Mouse (Mus musculus): ENCODE results near the gene Smndc1. TPM values are rescaled to one million over a fixed set of nuclear protein-coding genes. Genes with fewer than 3 reads are reported as not detected.

The Smndc1 gene
- polyA plus RNA-seq, 1 experiment from 2014 or later = 34.6 TPM

DNA sequence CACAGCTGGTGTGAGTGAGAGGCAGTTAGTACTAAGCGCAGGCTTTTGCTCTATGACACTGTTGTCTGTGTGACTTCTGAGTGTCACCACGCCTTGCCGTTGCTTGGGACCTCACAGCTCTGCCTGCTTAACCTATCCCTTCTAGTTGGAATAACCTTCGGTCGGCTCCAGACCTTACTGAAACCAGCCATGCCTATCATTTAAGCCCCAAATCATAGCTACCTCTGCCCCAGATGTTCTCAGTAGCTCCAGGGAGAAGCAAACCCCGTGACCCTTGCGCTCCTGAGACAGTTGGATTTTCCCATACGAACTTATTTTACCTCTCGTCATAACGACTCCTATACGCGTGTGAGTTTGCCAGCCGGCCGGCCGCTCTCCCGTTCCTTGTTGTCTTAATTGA, 46.3 kb downstream of the Smndc1 start:
- Histone ChIP-seq H3K9me3 (ENCODE audit: control insufficient read depth, low read length) (no peaks in the 10 kb centered on the region), H3K27ac (ENCODE audit: low read depth, low read length) (no peak overlapping the region; the same call in 1 of the 2 replicates), H3K9ac (replicated peaks; ENCODE audit: low read depth, low read length) (no peak overlapping the region), H3K27me3 (ENCODE audit: control insufficient read depth, insufficient read depth, low read length) (no peaks in the 10 kb centered on the region), H3K4me1 (ENCODE audit: control insufficient read depth, insufficient read depth, low read length) (peaks cover 8% of the 10 kb centered on the region; the same call in 1 of the 2 replicates), H3K4me3 (ENCODE audit: low read depth, low read length) (no peak overlapping the region), H3K4me2 (ENCODE audit: low read depth, low read length) (no peak overlapping the region), H3K36me3 (ENCODE audit: control insufficient read depth, insufficient read depth, low read length) (no peaks in the 10 kb centered on the region)
- ATAC-seq (ENCODE audit: low read depth) = no peak
- 82% methylated on average over 16 of the region's 16 CpGs for WGBS

DNA sequence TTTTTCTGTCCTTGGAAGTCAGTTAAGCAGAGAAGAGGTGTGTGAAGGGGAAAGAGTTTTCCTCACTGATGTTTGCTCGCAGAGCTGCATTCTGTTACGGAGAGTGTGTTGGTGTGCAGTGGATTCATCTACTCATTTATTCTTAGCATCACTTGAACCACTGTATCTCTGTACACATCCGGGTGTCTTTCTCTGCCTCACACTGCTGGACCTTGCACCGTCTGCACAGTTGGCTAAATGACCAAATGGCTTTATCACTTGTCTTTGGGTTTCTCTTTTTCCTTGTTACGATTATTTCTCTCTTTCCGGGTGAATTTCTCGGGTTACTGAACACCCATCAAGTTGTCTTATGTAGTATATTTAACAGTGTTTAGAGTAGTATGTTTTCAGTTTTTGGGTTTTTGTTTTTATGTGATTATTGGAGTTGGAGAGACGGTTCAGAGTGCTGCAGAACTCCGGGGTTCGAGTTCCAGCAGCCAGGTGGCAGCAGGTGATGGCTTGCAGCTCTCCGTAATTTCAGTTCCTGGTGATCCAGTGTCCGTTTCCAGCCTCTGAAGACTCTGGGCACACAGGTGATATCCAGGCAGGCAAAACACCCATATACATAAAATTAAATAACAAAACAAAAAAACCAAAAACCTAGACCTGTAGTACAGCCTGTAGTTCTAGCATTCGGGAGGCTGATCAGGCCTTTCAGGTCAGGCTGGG, 47.0 kb downstream of the Smndc1 start:
- WGBS = 92% methylated on average over 13 of the region's 13 CpGs
- H3K4me2 ChIP-seq (ENCODE audit: low read depth, low read length) = no peak overlapping the region

DNA sequence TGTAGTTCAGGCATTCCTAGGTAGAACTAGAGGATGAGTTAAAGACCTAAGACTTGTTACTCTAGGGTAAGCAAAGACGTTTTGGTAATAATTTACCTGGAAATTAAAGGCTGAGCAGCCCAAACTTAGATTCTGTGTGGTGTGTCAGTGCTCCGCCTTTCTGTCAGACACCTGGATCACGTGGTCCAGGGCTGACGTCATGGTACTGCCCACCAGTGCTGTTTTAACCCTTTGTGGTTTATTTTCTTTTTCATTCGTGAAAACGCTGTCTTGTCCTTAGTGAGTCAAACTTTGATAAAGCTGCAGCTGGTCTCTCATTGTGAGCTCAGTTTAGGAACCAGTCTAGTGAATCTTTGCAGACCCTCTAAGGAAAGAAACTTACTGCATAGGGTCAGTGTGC, 50.0 kb downstream of the Smndc1 start:
- ATAC-seq (ENCODE audit: low read depth) = no peak
- peaks cover 5% of the 10 kb centered on the region; the same call in 1 of the 2 replicates for H3K4me1 ChIP-seq (ENCODE audit: control insufficient read depth, insufficient read depth, low read length)
- H3K4me3 ChIP-seq (ENCODE audit: low read depth, low read length) = no peak overlapping the region
- no peak overlapping the region for H3K9ac ChIP-seq (replicated peaks; ENCODE audit: low read depth, low read length)
- peak overlapping the region; percentile 12; the same call in 1 of the 2 replicates for H3K4me2 ChIP-seq (ENCODE audit: low read depth, low read length)
- WGBS = 27% methylated on average over 6 of the region's 6 CpGs
- no peak overlapping the region for H3K27ac ChIP-seq (ENCODE audit: low read depth, low read length)
- no peaks in the 10 kb centered on the region for H3K27me3 ChIP-seq (ENCODE audit: control insufficient read depth, insufficient read depth, low read length)
- no peaks in the 10 kb centered on the region for H3K9me3 ChIP-seq (ENCODE audit: control insufficient read depth, low read length)
- H3K36me3 ChIP-seq (ENCODE audit: control insufficient read depth, insufficient read depth, low read length) = no peaks in the 10 kb centered on the region

More for the DNA sequence above, 47.0 kb downstream of the Smndc1 start:
- Histone ChIP-seq H3K9ac (replicated peaks; ENCODE audit: low read depth, low read length) (no peak overlapping the region), H3K9me3 (ENCODE audit: control insufficient read depth, low read length) (no peaks in the 10 kb centered on the region), H3K27ac (ENCODE audit: low read depth, low read length) (no peak overlapping the region), H3K4me3 (ENCODE audit: low read depth, low read length) (no peak overlapping the region), H3K27me3 (ENCODE audit: control insufficient read depth, insufficient read depth, low read length) (no peaks in the 10 kb centered on the region), H3K36me3 (ENCODE audit: control insufficient read depth, insufficient read depth, low read length) (no peaks in the 10 kb centered on the region), H3K4me1 (ENCODE audit: control insufficient read depth, insufficient read depth, low read length) (peaks cover 8% of the 10 kb centered on the region; the same call in 1 of the 2 replicates)
- ATAC-seq (ENCODE audit: low read depth) = no peak

DNA sequence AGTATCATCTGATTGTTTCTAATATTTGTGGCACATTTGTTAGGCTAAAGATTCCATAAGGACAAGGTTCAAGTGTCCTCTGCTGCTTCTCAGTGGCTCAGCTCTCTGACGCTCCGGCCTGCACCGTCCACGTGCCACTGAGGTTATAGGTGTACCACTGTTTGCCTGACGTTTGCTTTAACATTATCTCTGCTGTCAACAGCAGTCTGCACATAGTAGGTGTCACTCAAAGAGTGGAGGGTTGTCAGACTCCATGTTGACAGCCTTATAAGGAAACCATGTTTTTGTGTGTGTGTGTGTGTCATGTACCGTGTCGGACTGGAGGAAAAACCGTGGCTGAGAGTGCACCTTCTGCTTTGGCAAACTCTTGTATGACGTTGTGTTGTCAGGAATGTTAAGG, 55.1 kb downstream of the Smndc1 start:
- no peak for ATAC-seq (ENCODE audit: low read depth)
- WGBS = 94% methylated on average over 9 of the region's 9 CpGs
- Histone ChIP-seq H3K4me1 (ENCODE audit: control insufficient read depth, insufficient read depth, low read length) (peaks cover 4% of the 10 kb centered on the region), H3K9me3 (ENCODE audit: control insufficient read depth, low read length) (no peaks in the 10 kb centered on the region), H3K27ac (ENCODE audit: low read depth, low read length) (no peak overlapping the region), H3K9ac (replicated peaks; ENCODE audit: low read depth, low read length) (no peak overlapping the region), H3K27me3 (ENCODE audit: control insufficient read depth, insufficient read depth, low read length) (no peaks in the 10 kb centered on the region), H3K36me3 (ENCODE audit: control insufficient read depth, insufficient read depth, low read length) (peaks cover 3% of the 10 kb centered on the region; the same call in 1 of the 2 replicates), H3K4me2 (ENCODE audit: low read depth, low read length) (no peak overlapping the region), H3K4me3 (ENCODE audit: low read depth, low read length) (no peak overlapping the region)

DNA sequence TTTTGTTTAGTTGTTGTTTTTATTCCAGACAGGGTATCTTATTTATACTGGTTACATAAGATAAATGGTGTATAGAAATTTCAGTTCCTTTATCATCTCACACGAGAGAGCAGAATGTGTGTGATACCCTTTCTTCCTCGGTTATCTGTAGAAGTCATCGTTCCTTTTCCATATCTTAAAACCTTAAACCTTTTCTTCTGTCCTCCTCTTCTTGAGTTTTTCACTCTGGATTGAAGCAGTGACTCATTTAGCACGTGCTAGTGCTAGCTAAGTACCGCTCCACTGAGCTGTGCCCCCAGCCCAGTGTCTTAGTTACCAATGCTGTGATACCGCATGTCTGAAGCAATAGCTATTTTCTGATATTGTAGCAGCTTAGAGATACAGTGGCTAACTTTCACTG, 56.6 kb downstream of the Smndc1 start:
- H3K4me3 ChIP-seq (ENCODE audit: low read depth, low read length) = no peak overlapping the region
- H3K27me3 ChIP-seq (ENCODE audit: control insufficient read depth, insufficient read depth, low read length) = no peaks in the 10 kb centered on the region
- no peak overlapping the region for H3K4me2 ChIP-seq (ENCODE audit: low read depth, low read length)
- H3K4me1 ChIP-seq (ENCODE audit: control insufficient read depth, insufficient read depth, low read length) = peaks cover 5% of the 10 kb centered on the region; the same call in 1 of the 2 replicates
- 92% methylated on average over 6 of the region's 6 CpGs for WGBS
- no peak overlapping the region for H3K27ac ChIP-seq (ENCODE audit: low read depth, low read length)
- H3K36me3 ChIP-seq (ENCODE audit: control insufficient read depth, insufficient read depth, low read length) = peaks cover 3% of the 10 kb centered on the region; the same call in 1 of the 2 replicates
- H3K9me3 ChIP-seq (ENCODE audit: control insufficient read depth, low read length) = no peaks in the 10 kb centered on the region
- no peak overlapping the region for H3K9ac ChIP-seq (replicated peaks; ENCODE audit: low read depth, low read length)
- no peak for ATAC-seq (ENCODE audit: low read depth)

DNA sequence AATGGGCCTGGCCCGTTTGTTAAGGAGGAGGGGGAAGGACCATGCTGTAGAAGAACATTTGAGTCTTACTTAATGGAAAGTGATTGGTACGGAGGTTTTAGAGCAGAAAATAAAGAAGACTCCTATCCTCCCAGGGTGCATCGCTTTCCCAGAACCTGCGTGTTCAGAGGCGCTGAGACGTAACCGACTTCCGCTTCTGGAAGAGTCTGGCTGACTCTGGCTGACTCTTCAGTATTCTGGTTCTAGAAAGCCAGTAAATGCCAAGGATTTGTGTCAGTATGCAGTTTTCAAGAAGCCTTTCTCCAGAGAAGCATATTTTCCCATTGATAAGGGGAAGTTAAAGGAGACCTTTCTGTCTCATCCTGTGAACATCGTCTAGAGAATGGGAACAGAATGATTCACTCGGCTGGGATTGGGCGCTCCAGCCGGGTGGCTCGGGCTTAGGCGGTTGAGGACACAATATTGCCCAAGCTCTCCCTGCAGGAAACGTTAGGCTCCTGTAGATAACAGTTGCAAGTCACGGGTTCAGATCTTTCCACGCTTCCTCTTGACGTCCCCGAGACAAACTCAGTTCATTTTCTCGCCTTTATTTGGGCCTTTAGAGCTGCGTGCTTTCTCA, 58.4 kb downstream of the Smndc1 start:
- H3K27me3 ChIP-seq (ENCODE audit: control insufficient read depth, insufficient read depth, low read length) = no peaks in the 10 kb centered on the region
- H3K4me1 ChIP-seq (ENCODE audit: control insufficient read depth, insufficient read depth, low read length) = peaks cover 5% of the 10 kb centered on the region; the same call in 1 of the 2 replicates
- no peak overlapping the region for H3K4me2 ChIP-seq (ENCODE audit: low read depth, low read length)
- H3K4me3 ChIP-seq (ENCODE audit: low read depth, low read length) = no peak overlapping the region
- H3K27ac ChIP-seq (ENCODE audit: low read depth, low read length) = no peak overlapping the region
- H3K36me3 ChIP-seq (ENCODE audit: control insufficient read depth, insufficient read depth, low read length) = peaks cover 3% of the 10 kb centered on the region; the same call in 1 of the 2 replicates
- 89% methylated on average over 21 of the region's 21 CpGs for WGBS
- H3K9ac ChIP-seq (replicated peaks; ENCODE audit: low read depth, low read length) = no peak overlapping the region
- no peak for ATAC-seq (ENCODE audit: low read depth)
- H3K9me3 ChIP-seq (ENCODE audit: control insufficient read depth, low read length) = no peaks in the 10 kb centered on the region

DNA sequence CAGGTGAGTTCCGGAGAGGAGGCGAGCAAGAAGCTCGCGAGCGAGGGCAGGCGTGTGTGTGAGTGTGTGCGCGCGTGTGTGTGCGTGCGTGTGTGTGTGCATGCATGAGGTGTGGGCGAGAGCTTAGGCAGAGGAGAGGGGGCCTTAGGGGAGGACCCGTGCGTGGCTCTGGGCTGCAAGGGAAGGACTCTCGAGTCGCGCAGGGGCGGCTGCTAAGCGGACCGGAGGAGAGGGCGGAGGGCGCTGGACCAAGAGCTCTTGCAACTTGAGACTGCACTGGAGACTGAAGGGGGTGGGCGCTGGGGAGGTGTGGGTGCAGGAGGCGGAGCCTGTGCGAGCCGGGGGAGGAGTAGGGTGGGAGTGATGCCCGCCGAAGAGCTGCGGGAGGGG, 60.4 kb downstream of the Smndc1 start:
- under 1% methylated on average over 17 of the region's 29 CpGs for WGBS
- peak overlapping the region; percentile 60 for H3K27ac ChIP-seq (ENCODE audit: low read depth, low read length)
- peaks cover 3% of the 10 kb centered on the region; the same call in 1 of the 2 replicates for H3K36me3 ChIP-seq (ENCODE audit: control insufficient read depth, insufficient read depth, low read length)
- peak; percentile 72 for ATAC-seq (ENCODE audit: low read depth)
- peak overlapping the region; percentile 80 for H3K4me3 ChIP-seq (ENCODE audit: low read depth, low read length)
- no peaks in the 10 kb centered on the region for H3K27me3 ChIP-seq (ENCODE audit: control insufficient read depth, insufficient read depth, low read length)
- H3K4me1 ChIP-seq (ENCODE audit: control insufficient read depth, insufficient read depth, low read length) = peaks cover 16% of the 10 kb centered on the region
- H3K9me3 ChIP-seq (ENCODE audit: control insufficient read depth, low read length) = no peaks in the 10 kb centered on the region
- peak overlapping the region; percentile 90 for H3K4me2 ChIP-seq (ENCODE audit: low read depth, low read length)
- H3K9ac ChIP-seq (replicated peaks; ENCODE audit: low read depth, low read length) = peak overlapping the region; percentile 68
